Mouse (Mus musculus) CH12.LX (cell line): ENCODE results near the gene Pde6d.

ENCODE experiments used
- CHD2 ChIP-seq: IDR thresholded peaks from 2 replicates; pipeline ENCODE4 v1.6.1; 2011; ENCODE audit warnings: low read length, improper control_type of control experiment
- CTCF ChIP-seq, 2 experiments: IDR thresholded peaks in 1 of 2; conservative IDR thresholded peaks in 1 of 2; 2 replicates each; pipeline ENCODE4 v1.5.1; 2011 to 2012; ENCODE audit warnings: low read depth in 2 of 2, low read length in 2 of 2, improper control_type of control experiment in 1 of 2, inconsistent platforms in 1 of 2, mild to moderate bottlenecking in 1 of 2, moderate library complexity in 1 of 2
- EP300 ChIP-seq: IDR thresholded peaks from 2 replicates; pipeline ENCODE4 v1.6.1; 2011; ENCODE audit warnings: low read length, improper control_type of control experiment
- GABPA ChIP-seq: IDR thresholded peaks from 2 replicates; pipeline ENCODE4 v1.6.1; 2012; ENCODE audit warnings: low read depth, low read length, improper control_type of control experiment, inconsistent platforms; ENCODE audit not compliant: insufficient replicate concordance
- HCFC1 ChIP-seq: IDR thresholded peaks from 2 replicates; pipeline ENCODE4 v1.6.1; 2012; ENCODE audit warnings: low read depth, mild to moderate bottlenecking, inconsistent platforms, low read length, improper control_type of control experiment
- MAFK ChIP-seq: IDR thresholded peaks from 2 replicates; pipeline ENCODE4 v1.6.1; 2011; ENCODE audit warnings: low read length, improper control_type of control experiment; ENCODE audit not compliant: insufficient replicate concordance
- MAX ChIP-seq: IDR thresholded peaks from 2 replicates; pipeline ENCODE4 v1.6.1; 2011; ENCODE audit warnings: low read length, improper control_type of control experiment
- POLR2A ChIP-seq: IDR thresholded peaks from 2 replicates; pipeline ENCODE4 v1.6.1; 2011; ENCODE audit warnings: low read depth, mild to moderate bottlenecking, improper control_type of control experiment, low read length
- POLR2AphosphoS2 ChIP-seq: IDR thresholded peaks from 2 replicates; pipeline ENCODE4 v1.6.1; 2011; ENCODE audit warnings: low read depth, low read length, improper control_type of control experiment
- ZC3H11A ChIP-seq: IDR thresholded peaks from 2 replicates; pipeline ENCODE4 v1.6.1; 2012; ENCODE audit warnings: low read depth, mild to moderate bottlenecking, inconsistent platforms, low read length, improper control_type of control experiment
- ZMIZ1 ChIP-seq: IDR thresholded peaks from 2 replicates; pipeline ENCODE4 v1.6.1; 2012; ENCODE audit warnings: low read depth, mild to moderate bottlenecking, inconsistent platforms, low read length, improper control_type of control experiment

- no peak for TF ChIP-seq MAFK
- no peak for TF ChIP-seq POLR2A
- TF ChIP-seq CTCF (conservative IDR thresholded peaks at IDR 0.05 in 1 of 2, IDR thresholded peaks at IDR 0.05 in 1 of 2; ENCODE audit: low read depth in 2 of 2, low read length in 2 of 2): no peak
- TF ChIP-seq POLR2AphosphoS2: no peak
- no peak for TF ChIP-seq ZC3H11A
- no peak for TF ChIP-seq EP300
- TF ChIP-seq MAX: no peak
- no peak for TF ChIP-seq HCFC1
- TF ChIP-seq ZMIZ1: no peak
- TF ChIP-seq CHD2: no peak
- TF ChIP-seq GABPA: no peak
These were observed 28.5 kb upstream of the Pde6d start for GRCm38 (mm10) chr1:86610954-86611353.
